Mouse (Mus musculus) cerebellum, adult 2 months (tissue): Measurements from ENCODE around the gene Meltf. TPM values are rescaled to one million over a fixed set of nuclear protein-coding genes. Genes with fewer than 3 reads are reported as not detected.

Experiments used
- DNase-seq, 2 experiments: peaks; one replicate each; pipeline ENCODE4 v3.0.0; 2021
- H3K27ac ChIP-seq: fragments of 200-500 bp; 2 replicates; pipeline ENCODE4 v1.5.1; 2012; ENCODE audit warnings: low read length, control low read depth, inconsistent platforms; ENCODE audit not compliant: insufficient read depth
- H3K27me3 ChIP-seq: fragments of 200-500 bp; 2 replicates; pipeline ENCODE4 v1.6.1; 2012; ENCODE audit warnings: inconsistent platforms, mild to moderate bottlenecking, low read length, moderate library complexity; ENCODE audit not compliant: control insufficient read depth, insufficient read depth
- H3K4me1 ChIP-seq: fragments of 200-500 bp; 2 replicates; pipeline ENCODE4 v1.6.1; 2011; ENCODE audit warnings: low read length; ENCODE audit not compliant: control insufficient read depth, insufficient read depth
- H3K4me3 ChIP-seq: fragments of 200-500 bp; replicated peaks from 2 replicates; pipeline ENCODE3; 2011; ENCODE audit warnings: mild to moderate bottlenecking, low read depth, low read length, control low read depth; ENCODE audit not compliant: insufficient read depth
- CTCF ChIP-seq: fragments of 200-500 bp; IDR thresholded peaks from 2 replicates; pipeline ENCODE4 v1.5.1; 2011; ENCODE audit warnings: low read depth, mild to moderate bottlenecking, control low read depth, low read length, moderate library complexity, borderline replicate concordance; ENCODE audit not compliant: insufficient read depth
- POLR2A ChIP-seq: fragments of 200-500 bp; IDR thresholded peaks from 2 replicates; pipeline ENCODE4 v1.6.1; 2011; ENCODE audit warnings: low read length, control low read depth, borderline replicate concordance; ENCODE audit not compliant: insufficient read depth
- WGBS: fragments of 180-500 bp; shearing (Covaris S2); methylation state at CpG from one replicate; pipeline ENCODE4 v1.1.7; 2018; 5-methylcytosine and 5-hydroxymethylcytosine counted together
- polyA plus RNA-seq: library from polyadenylated mRNA; depleted of rRNA; stranded (reverse); fragments of >200 nt; gene quantifications from 2 replicates; pipeline ENCODE4 v1.2.3, GENCODE M21; 2012

Meltf gene
- polyA plus RNA-seq, 1 experiment, result 0.75 TPM

GRCm38 (mm10) chr16:31908959-31909358, 30.3 kb downstream of the Meltf start:
- 69% methylated on average over 11 of the region's 11 CpGs for WGBS
- H3K27me3 ChIP-seq, result no peaks in the 10 kb centered on the region

DNA sequence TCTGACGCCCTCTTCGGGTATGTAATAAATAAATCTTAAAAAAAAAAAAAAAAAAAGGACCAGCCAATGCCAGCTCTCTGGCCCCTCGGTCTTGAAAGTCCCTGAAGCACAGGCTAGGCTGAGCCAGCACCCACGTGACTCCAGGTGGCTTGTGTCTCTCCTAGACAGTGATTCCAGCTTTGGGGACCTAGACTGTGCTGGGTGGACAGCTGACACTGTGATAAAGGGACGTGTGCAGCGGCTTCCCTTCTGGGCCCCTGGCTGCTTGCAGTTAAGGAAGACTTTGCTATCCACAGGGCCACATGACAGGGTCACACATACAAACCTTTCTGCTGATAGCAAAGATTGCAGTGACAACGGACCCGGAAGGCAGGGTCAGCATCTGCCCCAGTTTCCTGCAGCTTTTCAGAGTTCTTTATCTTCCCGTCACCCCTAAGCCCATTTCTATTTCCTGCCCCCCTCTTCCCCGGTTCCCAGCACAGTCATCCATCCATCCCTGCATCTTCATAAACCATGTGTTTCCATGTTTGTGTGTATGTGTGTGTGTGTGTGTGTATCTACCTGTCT, 31.8 kb downstream of the Meltf start:
- TF ChIP-seq CTCF (no peak), POLR2A (no peak)
- Histone ChIP-seq H3K4me3 (no peak overlapping the region), H3K27ac (no peak overlapping the region), H3K27me3 (no peaks in the 10 kb centered on the region), H3K4me1 (peaks cover 3% of the 10 kb centered on the region; the same call in 1 of the 2 replicates)
- 80% methylated on average over 10 of the region's 10 CpGs for WGBS
- no peak for DNase-seq

More at GRCm38 (mm10) chr16:31908959-31909358, 30.3 kb downstream of the Meltf start:
- no peak for DNase-seq
- no peak overlapping the region for H3K4me3 ChIP-seq
- no peak for TF ChIP-seq POLR2A
- TF ChIP-seq CTCF, result no peak
- no peak overlapping the region for H3K27ac ChIP-seq
- H3K4me1 ChIP-seq, result peaks cover 3% of the 10 kb centered on the region; the same call in 1 of the 2 replicates

DNA sequence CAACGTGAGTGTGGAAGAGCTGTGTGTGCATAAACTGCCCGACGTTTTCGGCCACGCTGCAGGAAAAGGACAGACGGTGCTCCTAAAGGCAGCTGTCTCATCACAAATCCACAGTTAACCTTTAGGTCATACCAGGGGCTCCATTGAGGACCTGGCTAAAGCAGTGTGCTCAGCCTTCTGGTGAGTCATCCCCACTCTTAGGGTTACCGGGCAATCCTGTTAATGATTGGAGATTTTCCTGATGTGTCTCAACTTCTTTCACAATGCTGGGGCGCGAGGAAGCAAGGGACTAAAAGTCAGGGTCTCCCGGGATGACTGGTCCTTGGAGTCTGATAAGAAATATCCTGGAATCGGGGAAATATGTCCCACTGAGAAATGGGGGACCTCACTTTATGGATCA, 39.2 kb downstream of the Meltf start:
- 0 out of 2 replicates have a peak, but pooled peaks cover 3% of the 10 kb centered on the region for H3K4me1 ChIP-seq
- H3K27me3 ChIP-seq, result no peaks in the 10 kb centered on the region
- no peak overlapping the region for H3K27ac ChIP-seq
- WGBS, result 88% methylated on average over 11 of the region's 11 CpGs
- H3K4me3 ChIP-seq, result no peak overlapping the region
- no peak for TF ChIP-seq CTCF
- TF ChIP-seq POLR2A, result no peak
- DNase-seq, result no peak

GRCm38 (mm10) chr16:31918248-31918724, 39.7 kb downstream of the Meltf start:
- peak; percentile 85 to 90 for DNase-seq
- WGBS, result 2% methylated on average over 14 of the region's 14 CpGs
- TF ChIP-seq POLR2A (no peak), CTCF (peak; percentile 94)
- H3K27ac ChIP-seq, result no peak overlapping the region
- no peaks in the 10 kb centered on the region for H3K27me3 ChIP-seq
- 0 out of 2 replicates have a peak, but pooled peaks cover 3% of the 10 kb centered on the region for H3K4me1 ChIP-seq
- H3K4me3 ChIP-seq, result no peak overlapping the region

DNA sequence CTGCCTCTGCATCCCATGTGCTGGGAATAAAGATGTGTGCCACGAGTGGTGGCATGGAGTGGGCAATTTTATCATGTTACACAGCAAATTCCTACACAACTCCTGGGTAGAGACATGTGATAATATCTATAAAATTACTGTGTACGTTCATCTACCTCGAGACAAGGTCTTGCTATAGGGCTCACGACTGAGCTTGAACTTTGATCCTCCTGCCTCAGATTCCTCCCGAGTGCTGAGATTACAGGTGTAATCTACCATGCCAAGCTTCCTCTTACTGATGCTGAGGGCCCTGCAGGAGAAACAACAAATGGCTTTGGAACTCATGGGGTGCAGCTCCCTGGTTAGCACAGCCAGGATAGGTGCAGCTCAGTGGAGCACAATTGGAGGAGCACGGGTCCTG, 45.8 kb downstream of the Meltf start:
- no peak for DNase-seq
- H3K4me3 ChIP-seq, result no peak overlapping the region
- TF ChIP-seq POLR2A (no peak), CTCF (no peak)
- H3K27me3 ChIP-seq, result no peaks in the 10 kb centered on the region
- WGBS, result 91% methylated on average over 6 of the region's 6 CpGs
- no peak overlapping the region for H3K27ac ChIP-seq
- no peaks in the 10 kb centered on the region for H3K4me1 ChIP-seq

DNA sequence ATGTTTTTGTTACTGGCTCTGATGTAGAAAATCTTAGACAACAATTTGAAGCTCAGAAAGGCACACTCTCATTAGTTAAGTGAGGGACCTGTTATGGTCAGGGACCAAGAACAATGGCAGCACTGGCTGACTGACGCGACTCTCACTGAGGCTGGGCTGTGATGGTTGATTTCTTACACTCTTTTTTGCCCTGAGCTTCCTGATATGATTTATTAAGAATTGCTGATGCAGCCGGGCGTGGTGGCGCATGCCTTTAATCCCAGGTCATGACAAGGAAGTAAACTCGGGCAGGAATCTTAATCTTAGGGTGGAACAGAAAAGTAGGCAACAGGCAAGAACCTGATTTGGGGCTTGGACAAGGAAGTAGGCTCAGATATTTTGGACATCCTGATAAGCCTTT, 47.5 kb downstream of the Meltf start:
- H3K4me3 ChIP-seq, result no peak overlapping the region
- TF ChIP-seq POLR2A, result no peak
- TF ChIP-seq CTCF, result no peak
- no peaks in the 10 kb centered on the region for H3K4me1 ChIP-seq
- no peak for DNase-seq
- WGBS, result 79% methylated on average over 6 of the region's 6 CpGs
- H3K27me3 ChIP-seq, result no peaks in the 10 kb centered on the region
- no peak overlapping the region for H3K27ac ChIP-seq

GRCm38 (mm10) chr16:31926547-31927182, 48.1 kb downstream of the Meltf start:
- no peaks in the 10 kb centered on the region for H3K27me3 ChIP-seq
- 85% methylated on average over 13 of the region's 13 CpGs for WGBS
- H3K4me1 ChIP-seq, result no peaks in the 10 kb centered on the region
- H3K4me3 ChIP-seq, result no peak overlapping the region
- no peak for DNase-seq
- H3K27ac ChIP-seq, result no peak overlapping the region
- TF ChIP-seq CTCF (no peak), POLR2A (no peak)

GRCm38 (mm10) chr16:31927412-31927811, 48.8 kb downstream of the Meltf start:
- no peak for DNase-seq
- Histone ChIP-seq H3K27me3 (no peaks in the 10 kb centered on the region), H3K27ac (no peak overlapping the region), H3K4me3 (no peak overlapping the region), H3K4me1 (no peaks in the 10 kb centered on the region)
- TF ChIP-seq POLR2A (no peak), CTCF (no peak)
- WGBS, result 85% methylated on average over 5 of the region's 5 CpGs
